Mouse (Mus musculus) mature B cell (primary cell): Measurements from ENCODE around the gene 6330409D20Rik.

ENCODE experiments used
- in situ Hi-C: fragments of 300-500 bp; cut with MboI; formaldehyde crosslinking; loops from 2 replicates; pipeline ENCODE4 v1.14.3; 2019

Gene 6330409D20Rik

DNA sequence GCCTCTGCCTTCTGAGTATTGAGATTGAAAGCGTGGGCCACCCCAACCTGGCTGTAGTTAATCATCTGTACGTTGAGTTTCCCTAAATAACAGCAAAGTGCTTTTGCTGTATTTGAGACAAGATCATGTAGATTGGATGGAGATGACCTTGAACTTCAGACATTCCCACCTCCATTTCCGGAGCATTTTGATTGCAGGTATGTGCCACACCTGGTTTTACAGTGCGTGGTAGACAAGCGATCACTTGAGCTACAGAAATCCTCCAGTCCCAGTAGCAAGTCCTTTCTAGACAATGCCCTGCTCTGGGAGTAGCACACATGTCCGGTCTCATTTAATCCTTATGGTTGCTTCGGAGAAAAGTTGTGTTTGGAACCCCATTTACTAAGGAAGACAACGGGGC lies 37.8 kb downstream of the 6330409D20Rik start:
- in situ Hi-C loops, result no loop called here

DNA sequence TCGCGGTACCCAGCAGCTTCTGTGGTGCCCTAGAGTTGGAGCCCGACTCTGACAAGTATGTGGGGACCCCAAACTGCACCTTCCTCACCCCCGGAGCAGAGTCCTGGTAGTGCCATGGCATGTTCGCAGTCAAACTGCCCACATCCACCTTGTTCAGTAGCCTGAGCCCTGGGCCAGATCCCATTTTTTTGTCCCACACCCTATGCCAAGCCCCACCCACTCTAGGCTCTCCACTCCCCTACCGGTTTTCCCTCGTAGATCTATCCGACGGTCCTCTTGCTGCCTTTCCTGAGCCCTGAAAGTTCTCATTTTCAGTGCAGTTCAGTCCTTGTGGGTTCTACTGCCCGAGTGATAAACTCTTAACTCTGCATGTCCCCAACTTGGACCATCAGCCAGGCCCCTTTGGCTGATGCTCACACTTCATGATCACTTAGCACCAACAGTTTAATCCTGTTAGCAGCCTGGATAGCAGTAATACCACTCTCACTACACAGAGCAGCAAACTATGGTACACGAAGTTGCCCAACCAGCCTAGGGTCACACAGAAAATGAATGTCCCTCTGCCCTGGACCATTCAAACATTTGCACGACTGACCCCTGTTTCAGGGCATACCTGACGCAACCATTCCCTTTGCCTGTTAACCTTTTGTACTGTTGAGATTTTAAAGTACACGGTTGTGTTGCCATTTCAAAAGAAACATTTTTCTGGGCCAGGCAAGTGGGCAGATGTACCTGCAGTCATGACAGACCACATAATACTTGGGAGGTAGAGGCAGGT lies 39.7 kb downstream of the 6330409D20Rik start:
- in situ Hi-C loops, result no loop called here

DNA sequence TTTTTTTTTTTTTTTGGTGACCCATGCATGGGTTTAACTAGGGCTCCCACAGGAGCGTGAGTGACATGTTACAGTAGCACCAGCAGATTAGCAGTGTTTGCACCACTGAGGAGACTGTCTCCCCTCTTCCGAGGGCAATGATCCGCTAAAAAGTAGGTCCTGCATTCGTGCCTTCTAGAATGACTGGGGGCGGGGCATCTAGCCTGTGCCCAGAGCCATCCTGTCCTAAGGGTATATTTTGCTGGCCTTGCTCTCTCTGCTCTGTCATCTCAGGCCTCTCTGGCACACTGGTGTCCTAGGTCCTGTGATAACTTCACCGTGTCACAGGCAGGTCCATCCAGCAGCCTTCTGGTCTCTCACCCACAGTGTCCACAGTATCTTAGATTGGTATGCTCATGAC lies 41.1 kb downstream of the 6330409D20Rik start:
- in situ Hi-C loops, result no loop called here

DNA sequence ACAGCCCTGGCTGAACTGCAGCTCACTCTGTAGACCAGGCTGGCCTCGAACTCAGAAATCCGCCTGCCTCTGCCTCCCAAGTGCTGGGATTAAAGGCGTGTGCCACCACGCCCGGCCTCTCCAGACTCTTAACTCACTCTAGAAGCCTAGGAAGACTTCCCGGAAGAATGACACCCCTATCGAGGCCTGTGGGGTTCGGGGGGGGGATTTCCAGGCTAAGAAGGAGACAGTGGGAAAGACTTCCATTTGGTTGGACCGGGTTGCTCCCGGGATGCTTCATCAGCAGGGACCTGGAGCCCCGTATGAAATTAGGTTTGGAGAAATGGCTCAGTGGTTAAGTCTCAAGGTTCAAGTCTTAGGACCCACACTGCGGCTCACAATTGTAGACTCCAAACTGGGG lies 46.1 kb downstream of the 6330409D20Rik start:
- in situ Hi-C loops, result no loop called here

DNA sequence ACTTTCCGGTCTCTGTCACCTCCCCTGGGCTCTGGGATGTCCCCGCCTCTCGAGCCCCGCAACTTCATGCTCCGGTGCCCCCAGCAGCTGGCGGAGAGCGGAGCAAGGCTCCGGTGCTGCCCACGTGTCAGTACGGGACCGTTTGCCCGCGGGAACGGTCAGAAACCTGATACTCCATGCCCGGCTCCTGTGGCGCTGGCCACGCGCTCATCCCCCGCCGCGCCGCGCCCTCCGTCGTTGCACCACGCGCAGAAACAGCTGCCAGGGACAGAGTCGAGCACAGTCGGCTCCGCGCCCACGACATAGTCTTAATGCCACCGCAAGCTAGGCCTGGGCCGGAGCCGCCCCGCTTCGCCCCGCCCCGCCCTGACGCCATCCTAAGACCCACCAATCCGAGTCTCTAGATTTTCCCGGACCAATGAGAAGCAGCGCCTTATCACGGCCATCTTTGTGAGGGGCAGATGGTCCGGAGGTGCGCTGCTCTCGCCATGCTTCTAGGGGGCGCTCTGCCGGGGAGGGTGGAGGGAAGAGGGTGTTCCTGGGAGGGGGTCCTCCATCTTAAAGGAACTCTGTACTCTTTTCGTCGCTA lies 46.9 kb downstream of the 6330409D20Rik start:
- in situ Hi-C loops, result no loop called here

DNA sequence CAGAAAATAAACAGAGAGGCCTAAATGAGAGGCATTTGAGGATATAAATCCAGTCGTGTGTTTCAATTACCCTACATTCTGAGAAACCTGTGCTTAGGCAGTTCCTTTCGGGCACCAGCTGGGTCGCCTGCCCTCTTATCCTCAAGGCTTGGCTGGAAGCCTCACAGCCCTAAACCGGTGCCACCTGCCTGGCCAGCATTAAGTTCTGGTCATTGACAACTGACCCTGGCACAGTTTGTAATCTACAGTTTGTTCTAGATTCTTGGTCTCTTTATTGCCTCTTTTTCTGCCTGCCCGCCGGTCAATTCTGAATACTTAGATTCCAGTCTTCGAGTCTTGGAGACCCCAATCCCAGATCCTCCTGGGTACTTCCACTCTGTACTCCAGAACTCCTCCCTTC lies 47.5 kb downstream of the 6330409D20Rik start:
- in situ Hi-C loops, result no loop called here

DNA sequence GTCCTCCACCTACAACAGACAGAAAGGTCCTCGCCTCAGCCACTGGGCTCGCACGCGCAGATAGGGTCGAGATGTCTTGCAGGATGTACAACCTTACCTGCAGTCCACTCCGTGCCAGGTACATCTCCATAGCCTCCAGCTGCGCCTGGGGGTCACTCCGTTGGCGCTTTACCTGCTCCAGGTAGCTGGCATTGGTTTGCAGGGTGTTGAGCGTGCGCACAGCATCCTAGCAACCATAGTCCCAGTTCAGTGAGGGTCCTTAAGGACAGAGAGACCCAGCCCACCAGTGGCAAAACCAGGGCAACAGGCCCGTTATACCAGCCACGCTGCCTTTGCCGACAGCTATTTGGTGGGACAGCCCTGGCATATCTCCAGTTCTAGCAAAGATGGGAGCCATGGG lies 48.3 kb downstream of the 6330409D20Rik start:
- in situ Hi-C loops, result no loop called here

DNA sequence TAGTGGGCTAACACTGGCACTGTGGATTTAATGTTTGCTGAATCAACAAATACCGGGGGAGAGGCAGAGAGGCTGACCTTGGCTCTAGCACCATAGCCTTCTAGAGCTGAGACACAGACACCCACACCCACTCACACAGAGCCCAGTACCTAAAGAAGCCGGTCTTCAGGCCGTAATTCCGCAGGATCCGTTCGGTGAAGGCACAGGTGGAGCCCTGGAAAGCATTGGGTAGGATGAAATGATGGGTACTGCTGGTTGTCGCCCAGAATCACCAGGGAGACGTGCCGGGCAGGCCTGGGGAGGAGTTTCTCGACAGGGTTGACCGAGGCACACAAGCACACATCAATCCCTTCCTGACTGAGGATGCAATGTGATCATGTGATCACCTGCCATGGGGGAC lies 49.8 kb downstream of the 6330409D20Rik start:
- in situ Hi-C loops, result no loop called here

DNA sequence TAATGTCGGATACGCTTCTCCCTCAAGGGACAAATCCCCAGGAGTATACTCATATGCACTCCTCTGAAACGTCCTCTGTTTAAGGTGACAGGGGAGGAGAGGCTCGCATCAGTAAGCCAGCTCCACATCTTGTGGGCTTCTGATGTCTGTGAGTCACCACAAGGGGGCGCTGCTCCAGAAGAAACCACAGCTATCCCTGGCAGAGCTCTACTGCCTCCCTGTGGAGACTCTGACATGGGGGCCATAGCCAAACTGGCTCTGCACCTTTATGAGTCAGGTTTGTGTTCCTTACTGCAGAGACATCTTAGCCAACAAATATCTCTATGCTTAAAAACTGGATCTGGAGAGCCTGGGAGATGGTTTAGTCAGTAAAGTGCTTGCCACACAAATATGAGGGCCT lies 51.4 kb downstream of the 6330409D20Rik start:
- in situ Hi-C loops, result loop anchor here (5.0 kb wide), 1 partner anchor 57 kb away; no protein-coding TSS in a partner anchor

DNA sequence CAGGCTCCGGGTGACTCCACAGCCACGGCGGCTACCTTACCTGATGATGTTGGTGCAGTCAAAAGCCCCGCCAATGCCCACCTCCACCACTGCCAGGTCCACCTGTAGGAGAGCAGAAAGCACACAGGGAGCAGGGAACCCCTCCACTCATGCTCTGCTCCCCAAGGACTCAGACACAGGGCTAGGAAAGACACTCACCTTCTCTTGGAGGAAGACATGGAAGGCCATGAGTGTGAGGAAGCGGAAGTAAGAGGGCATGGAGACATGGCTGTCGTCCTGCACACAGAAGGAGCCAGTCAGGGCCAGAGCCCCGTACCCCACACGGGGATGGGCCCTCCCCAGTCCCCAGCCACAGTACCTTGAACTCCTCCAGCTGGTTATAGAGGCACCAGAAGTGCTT lies 53.3 kb downstream of the 6330409D20Rik start:
- in situ Hi-C loops, result loop anchor here (5.0 kb wide), 1 partner anchor 55 kb away; no protein-coding TSS in a partner anchor

DNA sequence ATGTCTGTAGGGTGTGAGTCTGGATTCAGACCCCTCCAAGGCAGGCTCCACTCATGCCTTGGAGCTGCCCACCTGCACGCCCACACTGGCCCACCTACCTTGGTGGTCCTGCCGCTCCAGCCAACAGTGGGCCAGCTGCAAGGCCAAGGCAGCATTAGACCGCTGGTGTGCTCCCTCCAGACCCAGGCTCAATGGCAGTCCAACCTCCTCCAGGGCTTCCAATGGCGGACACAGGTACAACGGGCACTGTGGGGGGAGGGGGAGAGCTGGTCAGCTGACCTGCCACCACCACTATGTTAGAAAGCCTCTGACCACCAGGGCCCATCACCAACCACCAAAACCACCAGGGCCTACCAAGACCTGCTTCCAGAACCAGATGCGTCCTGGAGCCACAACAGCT lies 54.2 kb downstream of the 6330409D20Rik start:
- in situ Hi-C loops, result loop anchor here (5.0 kb wide), 1 partner anchor 54 kb away; no protein-coding TSS in a partner anchor

DNA sequence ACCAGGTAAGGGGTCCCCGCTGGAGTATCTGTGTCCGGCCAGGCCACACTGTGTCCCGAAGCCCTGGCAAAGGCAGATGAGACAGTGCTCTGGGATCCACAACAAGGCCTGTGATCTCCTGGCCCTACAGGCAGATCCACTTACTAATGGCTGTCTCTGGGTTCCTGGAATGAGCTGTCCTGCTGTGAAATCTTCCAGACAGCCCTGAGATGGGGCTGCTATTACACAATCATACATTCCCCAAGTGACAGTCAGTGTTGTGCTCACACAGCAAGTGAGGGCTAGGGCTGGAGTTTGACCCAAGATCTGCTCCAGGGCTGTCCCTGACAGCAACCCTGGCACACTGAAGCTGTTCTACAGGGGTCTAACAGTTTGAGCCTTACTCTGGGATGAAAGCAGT lies 55.0 kb downstream of the 6330409D20Rik start:
- in situ Hi-C loops, result loop anchor here (5.0 kb wide), 1 partner anchor 54 kb away; no protein-coding TSS in a partner anchor

DNA sequence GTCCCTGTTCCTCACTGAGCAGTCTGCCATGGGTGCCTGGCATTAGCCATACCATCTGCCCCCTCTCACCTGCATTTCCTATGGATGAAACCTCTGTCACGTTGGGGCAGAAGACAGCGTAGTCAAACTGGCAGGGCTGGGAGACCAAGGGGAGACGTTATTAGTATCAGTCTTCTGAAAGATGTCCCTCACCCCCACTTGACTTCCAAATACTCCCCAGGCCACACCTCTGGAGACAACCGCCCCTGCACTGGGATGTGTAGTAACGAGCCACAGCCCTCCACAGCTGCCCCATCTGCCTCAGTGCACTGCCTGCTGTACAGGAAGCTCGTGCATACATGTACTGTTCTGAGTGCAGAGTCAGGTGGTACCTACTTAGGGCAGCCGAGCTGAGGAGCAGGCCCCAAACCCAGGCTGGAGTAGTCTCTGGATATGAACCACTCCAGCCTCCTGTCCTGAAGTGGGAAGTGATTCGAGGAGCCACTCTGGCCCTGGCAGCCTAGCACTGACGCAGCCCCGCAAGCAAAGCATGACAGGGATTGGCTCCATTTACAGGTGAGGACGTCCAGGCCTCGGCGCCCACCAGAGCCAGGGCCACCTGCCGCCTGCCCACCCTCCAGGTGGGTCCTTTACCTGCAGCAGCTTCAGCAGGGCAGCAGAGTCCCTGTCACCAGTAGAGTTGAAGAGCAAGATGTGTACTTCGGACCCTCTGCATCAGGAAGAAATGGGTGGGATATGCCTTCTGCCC lies 56.0 kb downstream of the 6330409D20Rik start:
- in situ Hi-C loops, result loop anchor here (5.0 kb wide), 1 partner anchor 53 kb away; no protein-coding TSS in a partner anchor

DNA sequence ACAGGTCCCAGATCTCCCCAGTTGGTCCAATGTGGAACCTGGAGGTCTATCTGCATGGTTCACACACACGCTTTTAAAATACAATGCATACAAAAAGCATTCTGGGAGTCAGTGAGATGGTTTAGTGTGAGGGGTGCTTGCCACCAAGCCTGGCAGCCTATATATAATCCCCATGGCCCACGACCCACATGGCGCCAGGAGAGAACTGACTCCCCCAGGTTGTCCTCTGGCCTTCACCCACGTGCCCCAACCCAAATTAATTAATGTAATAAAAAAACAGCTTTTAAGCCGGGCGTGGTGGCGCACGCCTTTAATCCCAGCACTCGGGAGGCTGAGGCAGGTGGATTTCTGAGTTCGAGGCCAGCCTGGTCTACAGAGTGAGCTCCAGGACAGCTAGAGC lies 57.1 kb downstream of the 6330409D20Rik start:
- in situ Hi-C loops, result no loop called here

DNA sequence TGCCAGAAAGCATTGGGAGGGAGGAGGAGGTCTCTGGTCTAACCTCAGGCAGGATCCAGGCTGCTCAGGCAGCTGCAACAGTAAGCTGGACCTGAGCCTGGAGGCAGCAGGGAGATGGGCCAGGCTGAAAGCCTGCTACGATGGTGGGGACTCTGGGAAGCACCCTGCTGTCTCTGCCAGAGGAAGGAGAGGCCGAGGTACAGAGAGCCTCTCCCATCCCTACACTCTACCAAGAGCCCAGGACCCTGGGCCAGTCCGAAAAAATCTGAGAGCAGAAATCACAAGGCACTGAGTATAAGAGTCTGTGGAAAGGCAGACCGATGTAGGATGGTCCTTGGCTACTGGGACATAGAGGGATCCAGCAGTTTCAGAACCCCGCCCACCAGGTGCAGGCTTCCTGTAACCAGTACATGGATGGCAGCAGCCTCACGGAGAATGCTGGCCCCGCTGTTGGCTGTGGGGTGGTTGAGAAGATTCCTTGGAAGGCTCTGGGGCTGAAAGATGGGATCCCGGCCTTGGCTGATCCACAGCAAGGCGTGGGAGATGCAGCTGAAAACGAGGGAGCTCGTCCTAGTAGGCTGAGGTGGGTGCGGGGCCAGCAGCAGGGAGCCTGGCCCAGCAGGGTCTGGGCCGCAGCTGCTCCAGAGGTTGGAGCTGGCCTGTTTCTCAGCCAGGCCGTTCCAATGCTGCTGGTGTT lies 57.9 kb downstream of the 6330409D20Rik start:
- in situ Hi-C loops, result no loop called here
